Mouse (Mus musculus): ENCODE measurements at regions not wholly inside any gene's neighbourhood (a gene's known extent, or its start where the extent isn't known, plus 50 kb on each side); places are given as distances from the start of the nearest gene placed in this dataset.

GRCm38 (mm10) chr10:68377479-68377878 lies 98.9 kb upstream of the Arid5b start:
- TF ChIP-seq CTCF (IDR thresholded peaks at IDR 0.05; ENCODE audit: extremely low read depth, insufficient read length, insufficient replicate concordance, low read depth, low read length) (no peak), POLR2A (IDR thresholded peaks at IDR 0.05; ENCODE audit: low read depth, low read length) (no peak)
